Mouse (Mus musculus): ENCODE measurements around the gene Wwox. TPM values are rescaled to one million over a fixed set of nuclear protein-coding genes. Genes with fewer than 3 reads are reported as not detected.

Gene Wwox
- polyA plus RNA-seq, 1 experiment from 2014 or later, result 10.9 TPM

DNA sequence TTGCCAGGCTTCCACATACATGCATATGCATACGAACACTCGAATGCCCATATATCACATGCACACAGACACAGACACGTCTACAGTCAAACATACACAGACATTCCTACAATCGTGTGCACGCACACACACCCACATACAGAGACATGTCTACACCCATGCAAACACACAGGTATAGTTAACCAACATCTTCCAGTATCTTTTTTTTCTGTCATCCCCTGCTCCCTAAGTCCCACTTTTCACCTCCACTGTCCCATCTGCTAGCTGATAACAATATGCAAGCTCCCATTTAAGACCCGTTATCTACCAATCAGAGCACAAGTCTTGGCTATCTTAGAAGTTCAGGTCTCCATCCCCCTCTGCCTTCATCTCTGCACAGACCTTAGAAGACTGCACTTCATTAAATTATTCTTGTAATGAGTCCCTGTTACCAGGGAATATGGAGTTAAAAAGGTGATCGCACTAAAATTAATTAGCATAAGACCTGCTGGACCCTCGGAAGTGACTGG is 627.1 kb downstream of the Wwox start:
- Histone ChIP-seq H3K9ac (ENCODE audit: low read depth, low read length) (no peak overlapping the region), H3K27me3 (replicated peaks; ENCODE audit: control insufficient read depth, insufficient read depth, low read length) (no peaks in the 10 kb centered on the region), H3K4me2 (ENCODE audit: low read depth, low read length) (no peak overlapping the region), H3K9me3 (ENCODE audit: control insufficient read depth, low read length) (no peaks in the 10 kb centered on the region), H3K36me3 (ENCODE audit: control insufficient read depth, insufficient read depth, low read length) (no peaks in the 10 kb centered on the region), H3K27ac (ENCODE audit: low read length) (no peak overlapping the region), H3K4me1 (ENCODE audit: control insufficient read depth, insufficient read depth, low read length) (no peaks in the 10 kb centered on the region), H3K4me3 (ENCODE audit: low read length) (no peak overlapping the region)
- no peak for ATAC-seq
- 90% methylated on average over 8 of the region's 8 CpGs for WGBS

- Histone ChIP-seq H3K4me2 (ENCODE audit: low read depth, low read length) (no peak overlapping the region), H3K4me1 (ENCODE audit: control insufficient read depth, insufficient read depth, low read length) (no peaks in the 10 kb centered on the region), H3K27ac (ENCODE audit: low read length) (no peak overlapping the region), H3K36me3 (ENCODE audit: control insufficient read depth, insufficient read depth, low read length) (no peaks in the 10 kb centered on the region), H3K9ac (ENCODE audit: low read depth, low read length) (no peak overlapping the region), H3K9me3 (ENCODE audit: control insufficient read depth, low read length) (no peaks in the 10 kb centered on the region), H3K27me3 (replicated peaks; ENCODE audit: control insufficient read depth, insufficient read depth, low read length) (no peaks in the 10 kb centered on the region), H3K4me3 (ENCODE audit: low read length) (no peak overlapping the region)
- WGBS, result 65% methylated on average over 5 of the region's 5 CpGs
- ATAC-seq, result no peak
Observed at GRCm38 (mm10) chr8:115068723-115069122, 629.3 kb downstream of the Wwox start.

- Histone ChIP-seq H3K9me3 (ENCODE audit: control insufficient read depth, low read length) (no peaks in the 10 kb centered on the region), H3K4me3 (ENCODE audit: low read length) (no peak overlapping the region), H3K9ac (ENCODE audit: low read depth, low read length) (no peak overlapping the region), H3K27ac (ENCODE audit: low read length) (no peak overlapping the region), H3K27me3 (replicated peaks; ENCODE audit: control insufficient read depth, insufficient read depth, low read length) (no peaks in the 10 kb centered on the region), H3K4me2 (ENCODE audit: low read depth, low read length) (no peak overlapping the region), H3K4me1 (ENCODE audit: control insufficient read depth, insufficient read depth, low read length) (no peaks in the 10 kb centered on the region), H3K36me3 (ENCODE audit: control insufficient read depth, insufficient read depth, low read length) (no peaks in the 10 kb centered on the region)
- ATAC-seq, result peak; percentile 38
- 19% methylated on average over 3 of the region's 3 CpGs for WGBS
Observed at GRCm38 (mm10) chr8:115070225-115070624, 630.8 kb downstream of the Wwox start.

GRCm38 (mm10) chr8:115071231-115071630 is 631.8 kb downstream of the Wwox start:
- Histone ChIP-seq H3K9ac (ENCODE audit: low read depth, low read length) (no peak overlapping the region), H3K27me3 (replicated peaks; ENCODE audit: control insufficient read depth, insufficient read depth, low read length) (no peaks in the 10 kb centered on the region), H3K4me3 (ENCODE audit: low read length) (no peak overlapping the region), H3K27ac (ENCODE audit: low read length) (no peak overlapping the region), H3K4me1 (ENCODE audit: control insufficient read depth, insufficient read depth, low read length) (no peaks in the 10 kb centered on the region), H3K9me3 (ENCODE audit: control insufficient read depth, low read length) (no peaks in the 10 kb centered on the region), H3K36me3 (ENCODE audit: control insufficient read depth, insufficient read depth, low read length) (no peaks in the 10 kb centered on the region), H3K4me2 (ENCODE audit: low read depth, low read length) (no peak overlapping the region)
- 92% methylated on average over 12 of the region's 12 CpGs for WGBS
- no peak for ATAC-seq

GRCm38 (mm10) chr8:115078296-115078695 is 638.8 kb downstream of the Wwox start:
- H3K4me2 ChIP-seq (ENCODE audit: low read depth, low read length), result no peak overlapping the region
- H3K27me3 ChIP-seq (replicated peaks; ENCODE audit: control insufficient read depth, insufficient read depth, low read length), result no peaks in the 10 kb centered on the region
- 78% methylated on average over 7 of the region's 7 CpGs for WGBS
- ATAC-seq, result no peak
- H3K4me3 ChIP-seq (ENCODE audit: low read length), result no peak overlapping the region
- H3K36me3 ChIP-seq (ENCODE audit: control insufficient read depth, insufficient read depth, low read length), result no peaks in the 10 kb centered on the region
- H3K4me1 ChIP-seq (ENCODE audit: control insufficient read depth, insufficient read depth, low read length), result no peaks in the 10 kb centered on the region
- H3K27ac ChIP-seq (ENCODE audit: low read length), result no peak overlapping the region
- no peak overlapping the region for H3K9ac ChIP-seq (ENCODE audit: low read depth, low read length)
- H3K9me3 ChIP-seq (ENCODE audit: control insufficient read depth, low read length), result 0 out of 2 replicates have a peak, but pooled peaks cover 3% of the 10 kb centered on the region

DNA sequence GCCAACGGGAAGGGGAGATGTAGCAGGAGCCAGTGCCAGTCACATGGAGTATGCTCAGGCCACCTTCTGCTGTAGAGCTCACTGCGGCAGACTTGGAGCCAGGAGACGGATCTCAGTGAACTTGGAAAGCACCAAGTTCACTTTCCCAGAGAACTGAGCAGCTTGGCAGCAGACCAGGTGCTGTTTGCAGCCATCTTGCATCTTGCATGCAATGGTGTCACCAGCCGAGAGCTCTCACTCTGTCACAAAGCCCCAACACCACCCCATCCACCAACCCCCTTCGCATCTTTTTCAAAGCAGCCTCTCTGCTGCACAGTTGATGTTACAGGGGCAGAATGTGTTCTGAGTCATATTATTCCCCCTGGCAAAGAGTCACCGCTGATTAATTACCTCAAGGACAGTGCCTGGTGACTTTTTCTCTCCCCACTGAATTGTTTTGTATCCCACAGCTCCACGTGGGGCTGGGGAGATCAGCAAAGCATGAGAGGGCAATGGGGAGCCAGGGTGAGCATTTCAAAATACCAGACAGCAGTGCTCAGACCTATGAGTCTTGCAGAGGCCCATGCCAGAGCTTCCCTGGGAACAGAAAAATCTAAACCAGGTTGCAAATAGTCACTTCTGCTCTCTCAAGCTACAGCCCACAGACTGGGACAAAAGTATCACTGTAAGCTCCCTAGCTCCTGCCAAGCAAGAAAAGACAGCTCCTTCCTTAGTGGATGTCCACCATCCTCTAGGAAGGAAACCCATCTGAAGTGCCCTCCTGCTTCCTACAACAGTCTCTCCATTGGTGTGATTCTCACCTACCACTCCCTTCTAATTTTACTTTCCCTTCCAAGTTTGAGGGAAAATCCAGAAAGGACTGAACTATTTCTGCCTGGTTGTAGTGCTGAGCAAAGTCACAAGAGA is 642.1 kb downstream of the Wwox start:
- no peak for ATAC-seq

DNA sequence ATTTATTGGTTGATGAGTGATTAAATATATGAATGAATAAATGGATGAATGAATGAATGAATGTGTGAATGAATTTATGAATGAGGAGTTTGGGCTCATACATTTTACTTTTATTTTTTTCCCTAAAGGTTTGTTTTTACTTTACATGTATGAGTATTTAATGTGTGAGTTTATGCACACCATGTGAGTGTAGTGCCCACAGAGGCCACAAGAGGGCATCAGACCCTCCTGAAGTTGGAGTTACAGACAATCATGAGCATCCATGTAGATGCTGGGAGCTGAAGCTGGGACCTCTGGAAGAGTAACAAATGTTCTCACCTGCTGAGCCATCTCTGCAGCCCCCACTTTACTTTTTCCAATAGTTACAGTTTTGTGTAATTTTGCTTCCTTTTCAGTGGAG is 648.7 kb downstream of the Wwox start:
- Histone ChIP-seq H3K27me3 (replicated peaks; ENCODE audit: control insufficient read depth, insufficient read depth, low read length) (no peaks in the 10 kb centered on the region), H3K4me3 (ENCODE audit: low read length) (no peak overlapping the region), H3K27ac (ENCODE audit: low read length) (no peak overlapping the region), H3K9me3 (ENCODE audit: control insufficient read depth, low read length) (peaks cover 5% of the 10 kb centered on the region; the same call in 1 of the 2 replicates), H3K9ac (ENCODE audit: low read depth, low read length) (no peak overlapping the region), H3K4me2 (ENCODE audit: low read depth, low read length) (no peak overlapping the region), H3K36me3 (ENCODE audit: control insufficient read depth, insufficient read depth, low read length) (no peaks in the 10 kb centered on the region), H3K4me1 (ENCODE audit: control insufficient read depth, insufficient read depth, low read length) (no peaks in the 10 kb centered on the region)
- ATAC-seq, result no peak

More for the DNA sequence above, 642.1 kb downstream of the Wwox start:
- Histone ChIP-seq H3K4me3 (ENCODE audit: low read length) (no peak overlapping the region), H3K36me3 (ENCODE audit: control insufficient read depth, insufficient read depth, low read length) (no peaks in the 10 kb centered on the region), H3K9ac (ENCODE audit: low read depth, low read length) (no peak overlapping the region), H3K27me3 (replicated peaks; ENCODE audit: control insufficient read depth, insufficient read depth, low read length) (no peaks in the 10 kb centered on the region), H3K4me1 (ENCODE audit: control insufficient read depth, insufficient read depth, low read length) (no peaks in the 10 kb centered on the region), H3K4me2 (ENCODE audit: low read depth, low read length) (no peak overlapping the region), H3K27ac (ENCODE audit: low read length) (no peak overlapping the region), H3K9me3 (ENCODE audit: control insufficient read depth, low read length) (0 out of 2 replicates have a peak, but pooled peaks cover 3% of the 10 kb centered on the region)
- WGBS, result 69% methylated on average over 7 of the region's 7 CpGs

DNA sequence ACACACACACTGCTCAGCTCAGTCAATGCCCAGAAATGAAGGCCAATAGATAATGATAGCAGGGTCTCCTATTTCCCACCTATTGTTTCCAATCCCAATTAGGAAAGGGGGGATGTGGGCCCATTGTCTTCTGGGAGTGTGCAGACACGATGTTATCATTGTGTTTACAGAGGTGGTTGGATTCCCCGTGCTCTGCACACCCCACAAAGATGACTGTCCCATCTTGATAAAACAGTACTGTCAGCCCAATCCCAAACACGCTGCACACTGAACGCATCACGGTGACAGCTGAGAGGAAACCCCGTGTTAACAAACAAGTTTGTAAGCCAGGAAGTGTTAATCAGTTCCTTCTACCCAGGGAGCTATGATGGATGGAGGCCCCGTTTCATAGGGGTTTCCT is 650.3 kb downstream of the Wwox start:
- Histone ChIP-seq H3K4me3 (ENCODE audit: low read length) (no peak overlapping the region), H3K9me3 (ENCODE audit: control insufficient read depth, low read length) (peaks cover 5% of the 10 kb centered on the region; the same call in 1 of the 2 replicates), H3K4me2 (ENCODE audit: low read depth, low read length) (no peak overlapping the region), H3K27ac (ENCODE audit: low read length) (no peak overlapping the region), H3K27me3 (replicated peaks; ENCODE audit: control insufficient read depth, insufficient read depth, low read length) (no peaks in the 10 kb centered on the region), H3K4me1 (ENCODE audit: control insufficient read depth, insufficient read depth, low read length) (no peaks in the 10 kb centered on the region), H3K9ac (ENCODE audit: low read depth, low read length) (no peak overlapping the region), H3K36me3 (ENCODE audit: control insufficient read depth, insufficient read depth, low read length) (no peaks in the 10 kb centered on the region)
- no peak for ATAC-seq
- WGBS, result 47% methylated on average over 7 of the region's 7 CpGs

DNA sequence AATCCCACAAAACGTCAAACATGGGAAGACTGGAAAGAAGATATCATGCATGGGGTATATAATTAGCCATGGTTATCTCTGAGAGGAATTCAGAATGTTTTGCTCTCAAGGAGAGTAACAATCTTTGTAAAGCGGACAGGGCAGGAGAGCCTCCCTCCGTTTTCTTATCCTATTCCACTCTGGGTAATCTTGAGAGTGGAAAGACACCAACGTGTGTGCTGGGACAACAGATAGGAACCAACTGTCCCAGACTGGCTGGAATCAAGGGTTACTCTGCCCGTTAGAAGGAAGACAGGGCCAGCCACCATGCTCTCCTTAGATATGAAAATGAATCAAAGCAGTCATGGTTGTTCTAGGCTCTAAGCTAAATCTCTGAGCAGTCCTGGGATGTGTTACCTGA is 650.7 kb downstream of the Wwox start:
- no peak for ATAC-seq
- H3K27ac ChIP-seq (ENCODE audit: low read length), result no peak overlapping the region
- peaks cover 5% of the 10 kb centered on the region; the same call in 1 of the 2 replicates for H3K9me3 ChIP-seq (ENCODE audit: control insufficient read depth, low read length)
- no peak overlapping the region for H3K4me3 ChIP-seq (ENCODE audit: low read length)
- WGBS, result 69% methylated on average over 5 of the region's 5 CpGs
- H3K27me3 ChIP-seq (replicated peaks; ENCODE audit: control insufficient read depth, insufficient read depth, low read length), result no peaks in the 10 kb centered on the region
- no peak overlapping the region for H3K9ac ChIP-seq (ENCODE audit: low read depth, low read length)
- no peaks in the 10 kb centered on the region for H3K4me1 ChIP-seq (ENCODE audit: control insufficient read depth, insufficient read depth, low read length)
- H3K36me3 ChIP-seq (ENCODE audit: control insufficient read depth, insufficient read depth, low read length), result no peaks in the 10 kb centered on the region
- no peak overlapping the region for H3K4me2 ChIP-seq (ENCODE audit: low read depth, low read length)

Measured in intestine, embryonic 16.5 days (tissue).